Mouse (Mus musculus) forebrain, embryonic 12.5 days (tissue): Measurements from ENCODE around the gene Scn1a. TPM values are rescaled to one million over a fixed set of nuclear protein-coding genes. Genes with fewer than 3 reads are reported as not detected.
A peak's percentile ranks its signal among the peaks of the same experiment; 100 is the strongest.

Experiments
- ATAC-seq: fragments of 200-750 bp; cut with Nextera tagmentation; 2 replicates; pipeline ENCODE4 v1.8.0; 2017; ENCODE audit warnings: moderate TSS enrichment; ENCODE audit not compliant: low FRiP score
- H3K27ac ChIP-seq: fragments of 300-500 bp; sonication (generic); 2 replicates; pipeline ENCODE4 v1.5.1; 2016; ENCODE audit warnings: mild to moderate bottlenecking
- H3K27me3 ChIP-seq: fragments of 300-500 bp; sonication (generic); 2 replicates; pipeline ENCODE4 v1.6.1; 2016; ENCODE audit warnings: mild to moderate bottlenecking
- H3K36me3 ChIP-seq: fragments of 300-500 bp; sonication (generic); replicated peaks from 2 replicates; pipeline ENCODE4 v1.6.1; 2016; ENCODE audit warnings: mild to moderate bottlenecking
- H3K4me1 ChIP-seq: fragments of 300-500 bp; sonication (generic); 2 replicates; pipeline ENCODE4 v1.6.1; 2016
- H3K4me2 ChIP-seq: fragments of 300-500 bp; sonication (generic); 2 replicates; pipeline ENCODE4 v1.6.1; 2016; ENCODE audit warnings: mild to moderate bottlenecking, moderate library complexity
- H3K4me3 ChIP-seq: fragments of 300-500 bp; sonication (generic); replicated peaks from 2 replicates; pipeline ENCODE4 v1.5.1; 2016; ENCODE audit warnings: mild to moderate bottlenecking
- H3K9ac ChIP-seq: fragments of 300-500 bp; sonication (generic); 2 replicates; pipeline ENCODE4 v1.6.1; 2016; ENCODE audit warnings: mild to moderate bottlenecking
- H3K9me3 ChIP-seq: fragments of 300-500 bp; sonication (generic); 2 replicates; pipeline ENCODE4 v1.6.1; 2016
- WGBS: fragments of 180-500 bp; shearing (Covaris S2); methylation state at CpG from one replicate; pipeline ENCODE4 v1.1.7; 2016; 5-methylcytosine and 5-hydroxymethylcytosine counted together
- polyA plus RNA-seq: library from polyadenylated mRNA; unstranded; fragments of >200 nt; fragmentation: Nextera tagmentation; extraction: Ambion mirVana; gene quantifications from 2 replicates; pipeline ENCODE4 v1.2.1, GENCODE M21; 2016

The Scn1a gene
- polyA plus RNA-seq, 1 experiment from 2014 or later: 3.7 TPM

DNA sequence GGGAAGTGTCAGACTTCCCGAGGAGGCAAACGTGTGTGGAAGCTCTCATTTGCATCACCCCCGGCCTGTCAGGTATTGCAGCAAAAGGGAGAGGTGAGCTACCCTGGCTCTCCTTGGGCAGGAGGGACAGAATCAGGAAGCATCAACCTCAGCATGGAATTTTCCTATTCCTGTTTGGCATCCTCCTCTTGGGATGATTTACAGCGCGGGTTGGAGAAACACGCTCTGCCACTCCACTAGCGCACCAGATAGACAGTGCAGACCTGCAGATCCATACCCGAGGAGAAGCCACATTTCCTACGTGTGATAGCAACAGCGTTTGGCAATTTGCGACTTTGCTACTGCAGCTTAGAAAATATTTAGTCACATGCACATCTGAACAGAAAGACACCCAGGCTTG lies 32.2 kb downstream of the Scn1a start:
- no peak for ATAC-seq
- WGBS: 33% methylated on average over 11 of the region's 11 CpGs
- no peaks in the 10 kb centered on the region; the same call in 1 of the 2 replicates for H3K27me3 ChIP-seq
- H3K4me3 ChIP-seq: peak overlapping the region; percentile 51
- H3K9me3 ChIP-seq: no peaks in the 10 kb centered on the region
- peaks cover 12% of the 10 kb centered on the region for H3K4me1 ChIP-seq
- H3K27ac ChIP-seq: no peak overlapping the region
- H3K9ac ChIP-seq: no peak overlapping the region
- H3K4me2 ChIP-seq: peak overlapping the region; percentile 66
- H3K36me3 ChIP-seq: no peaks in the 10 kb centered on the region

DNA sequence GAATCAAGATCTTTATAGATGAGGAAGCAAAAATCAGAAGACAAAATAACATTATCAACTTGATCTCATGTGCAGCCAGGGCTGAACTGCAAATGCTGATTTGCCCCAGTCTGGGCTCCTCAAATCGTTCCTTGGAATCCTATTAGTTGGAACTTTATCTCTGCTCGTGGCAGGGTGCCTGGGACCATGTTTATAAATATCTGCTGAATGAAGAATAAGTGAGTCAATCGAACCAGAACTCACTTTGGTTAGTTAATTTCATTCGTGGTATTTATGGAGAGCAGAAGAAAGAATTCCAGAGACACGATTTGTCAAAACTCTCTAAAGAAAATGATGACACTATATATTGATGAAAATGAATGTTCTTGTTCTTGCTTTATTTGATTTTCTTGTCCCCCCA lies 48.1 kb downstream of the Scn1a start:
- 81% methylated on average over 5 of the region's 5 CpGs for WGBS
- ATAC-seq: no peak
- Histone ChIP-seq H3K9me3 (no peaks in the 10 kb centered on the region), H3K4me1 (no peaks in the 10 kb centered on the region), H3K27me3 (no peaks in the 10 kb centered on the region), H3K4me2 (no peak overlapping the region), H3K4me3 (no peak overlapping the region), H3K9ac (no peak overlapping the region), H3K36me3 (no peaks in the 10 kb centered on the region), H3K27ac (no peak overlapping the region)

- H3K4me2 ChIP-seq: no peak overlapping the region
- no peak for ATAC-seq
- H3K36me3 ChIP-seq: no peaks in the 10 kb centered on the region
- H3K9ac ChIP-seq: no peak overlapping the region
- no peaks in the 10 kb centered on the region for H3K4me1 ChIP-seq
- no peak overlapping the region for H3K27ac ChIP-seq
- H3K4me3 ChIP-seq: no peak overlapping the region
- no peaks in the 10 kb centered on the region for H3K27me3 ChIP-seq
- H3K9me3 ChIP-seq: no peaks in the 10 kb centered on the region
- 66% methylated on average over 2 of the region's 2 CpGs for WGBS
Measured at GRCm38 (mm10) chr2:66367957-66368356, 72.7 kb downstream of the Scn1a start.

- H3K4me2 ChIP-seq: no peak overlapping the region
- no peak overlapping the region for H3K9ac ChIP-seq
- H3K4me3 ChIP-seq: no peak overlapping the region
- no peak overlapping the region for H3K27ac ChIP-seq
- no peak for ATAC-seq
- H3K9me3 ChIP-seq: no peaks in the 10 kb centered on the region
- no peaks in the 10 kb centered on the region for H3K27me3 ChIP-seq
- no peaks in the 10 kb centered on the region for H3K36me3 ChIP-seq
- WGBS: 94% methylated on average over 2 of the region's 2 CpGs
- H3K4me1 ChIP-seq: no peaks in the 10 kb centered on the region
Measured at GRCm38 (mm10) chr2:66350590-66350989, 90.0 kb downstream of the Scn1a start.

GRCm38 (mm10) chr2:66346622-66347021 lies 94.0 kb downstream of the Scn1a start:
- no peak overlapping the region for H3K4me2 ChIP-seq
- ATAC-seq: no peak
- 94% methylated on average over 1 of the region's 1 CpGs for WGBS

GRCm38 (mm10) chr2:66346181-66346580 lies 94.5 kb downstream of the Scn1a start:
- no peak for ATAC-seq
- no peak overlapping the region for H3K4me3 ChIP-seq
- no peaks in the 10 kb centered on the region for H3K4me1 ChIP-seq
- no peak overlapping the region for H3K27ac ChIP-seq
- H3K27me3 ChIP-seq: no peaks in the 10 kb centered on the region
- no peak overlapping the region for H3K9ac ChIP-seq
- H3K36me3 ChIP-seq: no peaks in the 10 kb centered on the region
- no peaks in the 10 kb centered on the region for H3K9me3 ChIP-seq
- 84% methylated on average over 3 of the region's 3 CpGs for WGBS
- no peak overlapping the region for H3K4me2 ChIP-seq

More at GRCm38 (mm10) chr2:66346622-66347021, 94.0 kb downstream of the Scn1a start:
- H3K27ac ChIP-seq: no peak overlapping the region
- no peaks in the 10 kb centered on the region for H3K4me1 ChIP-seq
- no peaks in the 10 kb centered on the region for H3K27me3 ChIP-seq
- H3K9ac ChIP-seq: no peak overlapping the region
- H3K4me3 ChIP-seq: no peak overlapping the region
- H3K36me3 ChIP-seq: no peaks in the 10 kb centered on the region
- H3K9me3 ChIP-seq: no peaks in the 10 kb centered on the region

GRCm38 (mm10) chr2:66337406-66337805 lies 103.2 kb downstream of the Scn1a start:
- no peaks in the 10 kb centered on the region for H3K9me3 ChIP-seq
- H3K27me3 ChIP-seq: no peaks in the 10 kb centered on the region
- no peak overlapping the region for H3K27ac ChIP-seq
- WGBS: 69% methylated on average over 5 of the region's 5 CpGs
- no peak overlapping the region for H3K4me3 ChIP-seq
- H3K36me3 ChIP-seq: no peaks in the 10 kb centered on the region
- H3K4me1 ChIP-seq: no peaks in the 10 kb centered on the region
- no peak overlapping the region for H3K9ac ChIP-seq
- no peak overlapping the region for H3K4me2 ChIP-seq
- no peak for ATAC-seq

DNA sequence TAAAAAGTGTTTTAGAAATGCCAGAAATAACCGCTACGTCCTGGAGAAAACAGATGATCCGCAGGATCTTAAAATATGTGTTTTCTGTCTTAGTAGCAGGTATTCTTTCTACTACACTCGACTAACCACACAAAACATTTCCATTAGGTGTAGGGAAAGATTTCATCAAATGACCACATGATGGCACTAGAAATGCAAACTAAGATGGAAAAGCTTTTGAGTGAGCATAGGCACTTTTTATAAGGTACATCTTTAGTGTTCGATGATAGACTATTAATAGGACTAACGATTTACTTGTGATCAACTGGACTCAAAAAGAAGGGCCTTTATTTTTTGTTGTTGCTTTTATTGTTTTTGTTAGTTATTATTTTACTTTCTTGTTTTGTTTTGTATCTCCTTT lies 104.2 kb downstream of the Scn1a start:
- Histone ChIP-seq H3K9me3 (no peaks in the 10 kb centered on the region), H3K4me2 (no peak overlapping the region), H3K4me3 (no peak overlapping the region), H3K27me3 (no peaks in the 10 kb centered on the region), H3K4me1 (no peaks in the 10 kb centered on the region), H3K27ac (no peak overlapping the region), H3K9ac (no peak overlapping the region), H3K36me3 (no peaks in the 10 kb centered on the region)
- no peak for ATAC-seq
- WGBS: 82% methylated on average over 6 of the region's 6 CpGs

- ATAC-seq: no peak
- Histone ChIP-seq H3K4me2 (no peak overlapping the region), H3K4me1 (no peaks in the 10 kb centered on the region), H3K27me3 (no peaks in the 10 kb centered on the region), H3K9ac (no peak overlapping the region), H3K4me3 (no peak overlapping the region), H3K9me3 (no peaks in the 10 kb centered on the region), H3K27ac (no peak overlapping the region), H3K36me3 (no peaks in the 10 kb centered on the region)
- 87% methylated on average over 3 of the region's 3 CpGs for WGBS
Measured at GRCm38 (mm10) chr2:66272551-66272950, 168.1 kb downstream of the Scn1a start.

DNA sequence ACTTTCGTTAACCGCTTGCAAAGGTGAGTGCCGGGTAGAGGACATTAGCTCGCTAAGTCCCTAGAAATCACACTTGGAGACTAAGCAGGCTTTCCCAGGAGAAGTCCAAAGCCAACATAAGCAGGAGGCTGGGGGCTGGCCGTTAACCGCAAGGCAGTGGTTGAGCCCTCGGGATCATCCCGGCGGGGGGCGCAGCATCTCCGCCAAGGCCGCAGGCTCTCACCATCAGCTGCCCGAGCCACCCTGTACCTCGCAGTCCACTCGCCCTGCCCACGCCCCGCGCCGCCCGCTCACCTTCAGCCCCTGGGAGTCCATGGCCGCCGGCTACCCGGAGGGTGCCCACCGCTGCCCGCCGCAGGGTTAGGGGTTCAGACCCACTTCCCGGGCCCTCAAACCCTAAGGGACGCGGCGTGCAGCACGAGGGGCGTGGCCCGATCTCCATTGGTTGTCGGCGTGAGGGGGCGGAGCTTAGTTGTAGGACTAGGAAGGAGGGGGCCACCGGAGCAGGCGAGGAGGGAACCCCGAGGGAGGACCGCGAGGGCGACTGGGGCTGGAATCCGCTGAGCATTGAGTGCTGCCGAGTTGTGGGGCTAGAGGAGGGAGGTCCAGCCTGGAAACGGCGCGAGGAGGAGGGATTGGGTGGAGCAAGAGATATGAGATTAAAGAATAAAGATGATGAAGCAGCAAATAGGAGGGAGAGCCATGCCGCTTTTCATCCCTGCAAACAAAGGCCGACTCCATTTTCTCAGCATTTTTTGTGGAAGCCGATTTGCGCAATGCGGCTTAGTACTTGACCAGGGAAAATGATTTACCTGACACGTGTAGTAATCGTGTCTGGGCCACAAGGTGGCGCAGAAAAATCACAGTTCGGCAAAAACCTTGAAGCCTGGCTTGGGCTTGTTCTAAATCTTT lies 184.2 kb downstream of the Scn1a start, which contains the start of gene Ttc21b:
Gene Ttc21b (minus strand): TSS at position 398 of the 912 bp plus-strand sequence.
- ATAC-seq: peak; percentile 100
- Histone ChIP-seq H3K27me3 (no peaks in the 10 kb centered on the region), H3K4me2 (peak within 1 kb of the TSS; percentile 62), H3K36me3 (peaks cover 7% of the 10 kb centered on the region), H3K4me1 (peaks cover 15% of the 10 kb centered on the region), H3K4me3 (peak within 1 kb of the TSS; percentile 79), H3K9me3 (no peaks in the 10 kb centered on the region), H3K27ac (peak within 1 kb of the TSS; percentile 87), H3K9ac (peak within 1 kb of the TSS; percentile 75)
- under 1% methylated on average over 56 of the region's 56 CpGs for WGBS

GRCm38 (mm10) chr2:66244013-66244412 lies 196.6 kb downstream of the Scn1a start:
- Histone ChIP-seq H3K4me2 (no peak overlapping the region), H3K27ac (no peak overlapping the region), H3K4me3 (no peak overlapping the region), H3K36me3 (peaks cover 29% of the 10 kb centered on the region), H3K27me3 (no peaks in the 10 kb centered on the region), H3K9me3 (no peaks in the 10 kb centered on the region), H3K4me1 (no peaks in the 10 kb centered on the region), H3K9ac (no peak overlapping the region)
- 80% methylated on average over 1 of the region's 1 CpGs for WGBS
- no peak for ATAC-seq

- Histone ChIP-seq H3K27me3 (no peaks in the 10 kb centered on the region), H3K36me3 (peaks cover 14% of the 10 kb centered on the region), H3K4me3 (no peak overlapping the region), H3K4me2 (no peak overlapping the region), H3K27ac (no peak overlapping the region), H3K4me1 (no peaks in the 10 kb centered on the region), H3K9ac (no peak overlapping the region), H3K9me3 (no peaks in the 10 kb centered on the region)
- ATAC-seq: no peak
- 90% methylated on average over 1 of the region's 1 CpGs for WGBS
Measured at GRCm38 (mm10) chr2:66240334-66240733, 200.3 kb downstream of the Scn1a start.

DNA sequence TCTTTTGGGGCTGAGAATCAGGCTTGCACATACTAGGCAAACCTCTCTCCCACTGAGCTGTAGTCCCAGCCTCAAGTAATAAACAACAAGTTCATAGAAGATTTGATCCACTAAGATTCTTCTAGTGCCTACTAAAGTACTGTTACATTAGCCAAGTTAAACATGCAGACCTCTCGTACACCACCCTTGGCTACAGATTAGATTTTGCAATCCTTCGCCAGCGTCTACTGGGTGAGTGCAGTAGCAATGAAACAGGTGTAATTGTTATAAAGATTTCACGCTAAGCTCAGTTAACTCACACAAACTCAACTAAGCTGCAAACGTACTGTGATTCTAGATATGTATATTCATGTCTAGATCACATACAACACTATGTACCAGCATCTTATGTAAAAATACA lies 201.8 kb downstream of the Scn1a start:
- Histone ChIP-seq H3K36me3 (peaks cover 15% of the 10 kb centered on the region), H3K4me1 (no peaks in the 10 kb centered on the region), H3K9ac (no peak overlapping the region), H3K27ac (no peak overlapping the region), H3K4me2 (no peak overlapping the region), H3K4me3 (no peak overlapping the region), H3K9me3 (no peaks in the 10 kb centered on the region), H3K27me3 (no peaks in the 10 kb centered on the region)
- no peak for ATAC-seq
- WGBS: 92% methylated on average over 5 of the region's 5 CpGs
